Mouse (Mus musculus) adrenal gland, postnatal 14 days (tissue): ENCODE results near the gene Gm45521. TPM values are rescaled to one million over a fixed set of nuclear protein-coding genes. Genes with fewer than 3 reads are reported as not detected.

ENCODE experiments used
- DNase-seq: peaks from one replicate; pipeline ENCODE4 v3.0.0; 2021; ENCODE audit warnings: mixed read lengths
- total RNA-seq: library from RNA; stranded (reverse); gene quantifications from 2 replicates; pipeline ENCODE4 v1.2.3, GENCODE M21; 2021

Gm45521 gene
- total RNA-seq, 1 experiment from 2014 or later = not detected

DNA sequence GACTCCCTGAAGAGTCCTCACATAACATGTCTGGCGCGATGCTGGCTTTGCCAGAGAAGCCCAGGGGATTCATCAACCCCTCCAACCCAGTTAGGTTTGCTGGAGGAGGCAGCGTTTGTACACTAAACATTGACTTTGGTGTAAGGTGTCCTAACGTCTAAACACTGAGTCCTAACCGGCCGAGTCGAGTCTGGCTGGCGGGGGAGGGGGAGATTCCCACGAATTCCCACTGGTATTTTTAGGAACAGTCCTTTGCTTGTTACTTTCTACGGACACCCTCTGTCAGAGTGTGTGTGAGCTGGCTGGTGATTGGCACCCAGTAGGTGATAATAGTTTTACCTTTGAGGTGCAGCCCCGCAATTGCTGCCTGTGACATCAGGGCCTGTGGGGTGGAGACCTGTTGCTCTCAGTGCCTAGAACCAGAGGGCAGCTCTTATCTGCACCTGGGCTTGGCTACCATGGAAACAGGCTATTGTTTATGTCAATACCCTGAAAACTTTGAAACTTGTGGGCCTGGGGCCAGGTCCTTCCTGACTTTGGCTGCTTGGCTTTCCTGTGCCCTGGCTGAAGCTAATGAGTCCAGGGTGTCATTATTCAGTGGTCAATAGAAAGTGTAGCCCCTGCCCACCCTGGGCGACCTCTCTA is 4.4 kb upstream of the Gm45521 start:
- DNase-seq = peak; percentile 57

DNA sequence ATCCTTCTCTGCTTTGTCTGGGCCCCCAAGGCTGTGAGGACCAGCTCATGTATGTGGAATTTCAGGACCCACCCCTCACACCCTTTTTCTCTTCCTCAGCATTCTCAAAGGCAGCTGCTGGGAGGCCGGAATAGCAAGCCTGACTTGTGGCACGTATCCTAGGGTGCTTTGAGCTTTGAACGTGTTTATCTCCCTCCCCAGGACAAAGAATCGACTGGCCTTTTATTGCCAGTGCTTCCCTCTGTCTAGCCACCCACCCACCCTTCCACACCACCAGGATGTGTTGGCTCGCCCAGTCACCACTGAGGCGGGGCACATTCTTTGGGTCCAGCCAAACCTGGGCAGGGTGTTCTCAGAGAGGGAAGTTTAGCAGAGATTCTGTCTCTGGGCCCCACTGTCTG is 3.0 kb upstream of the Gm45521 start:
- no peak for DNase-seq

DNA sequence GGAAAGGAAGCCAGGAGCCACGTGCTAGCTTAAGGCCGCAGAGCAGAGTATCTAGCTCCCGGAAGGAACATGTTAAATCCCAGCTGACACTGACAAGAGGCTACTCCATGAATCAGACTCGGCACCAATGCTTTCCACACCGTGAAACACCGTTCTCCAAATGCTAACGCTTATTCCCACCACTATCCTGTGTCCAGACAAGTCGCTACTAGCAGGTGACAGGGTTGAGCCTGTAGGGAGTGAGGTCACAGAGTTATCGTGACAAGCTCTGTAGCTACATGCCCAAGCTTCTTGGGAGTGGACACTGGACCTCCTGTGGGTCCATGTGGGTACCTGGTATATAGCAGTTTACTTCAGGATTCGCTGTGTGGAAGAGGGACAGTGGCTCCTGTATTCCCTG is 661 bp upstream of the Gm45521 start:
- no peak for DNase-seq

DNA sequence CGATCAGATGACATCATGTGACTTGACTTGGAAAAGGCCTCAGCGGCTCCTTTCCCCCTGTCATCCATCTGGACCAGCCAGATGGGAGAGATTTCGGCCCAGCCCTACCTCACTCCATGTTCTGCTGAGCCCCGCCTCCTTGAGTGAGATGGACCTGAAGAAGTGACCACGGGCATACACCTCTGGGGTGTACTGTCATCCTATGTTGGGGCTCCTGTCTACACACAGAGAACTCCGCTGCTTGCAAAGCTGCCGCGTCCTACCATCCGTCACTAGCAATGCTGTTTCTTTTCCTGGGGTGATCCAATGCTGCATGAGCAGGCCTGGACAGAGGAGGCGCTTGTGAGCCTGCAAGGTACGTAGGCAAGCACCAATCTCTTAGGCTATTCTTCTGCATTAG is 3.5 kb downstream of the Gm45521 start:
- DNase-seq = peak; percentile 30

GRCm38 (mm10) chr14:7961714-7962113 is 4.6 kb downstream of the Gm45521 start:
- DNase-seq = peak; percentile 43

DNA sequence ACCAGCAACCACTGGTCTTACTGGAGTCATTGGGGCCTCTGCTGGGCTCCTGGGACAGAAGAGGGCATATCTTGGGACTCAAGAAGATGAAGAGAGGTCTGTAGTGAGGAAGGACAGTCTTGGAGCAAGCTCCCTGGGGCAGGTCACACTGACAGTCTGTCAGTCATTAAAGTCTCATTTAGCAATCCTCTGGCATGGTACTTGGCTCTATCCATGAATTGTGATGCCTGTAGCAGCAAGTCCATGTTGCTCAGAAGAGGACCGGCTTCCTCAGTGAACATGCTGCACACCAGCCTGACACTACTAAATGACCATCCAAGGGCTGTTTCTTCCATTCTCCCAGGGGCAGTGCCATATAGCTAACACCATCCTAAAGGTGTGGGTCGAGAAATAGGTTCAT is 5.5 kb downstream of the Gm45521 start:
- peak; percentile 1 for DNase-seq

GRCm38 (mm10) chr14:7963160-7963559 is 6.1 kb downstream of the Gm45521 start:
- peak; percentile 1 for DNase-seq

GRCm38 (mm10) chr14:7964219-7964889 is 7.3 kb downstream of the Gm45521 start:
- peak; percentile 78 for DNase-seq

DNA sequence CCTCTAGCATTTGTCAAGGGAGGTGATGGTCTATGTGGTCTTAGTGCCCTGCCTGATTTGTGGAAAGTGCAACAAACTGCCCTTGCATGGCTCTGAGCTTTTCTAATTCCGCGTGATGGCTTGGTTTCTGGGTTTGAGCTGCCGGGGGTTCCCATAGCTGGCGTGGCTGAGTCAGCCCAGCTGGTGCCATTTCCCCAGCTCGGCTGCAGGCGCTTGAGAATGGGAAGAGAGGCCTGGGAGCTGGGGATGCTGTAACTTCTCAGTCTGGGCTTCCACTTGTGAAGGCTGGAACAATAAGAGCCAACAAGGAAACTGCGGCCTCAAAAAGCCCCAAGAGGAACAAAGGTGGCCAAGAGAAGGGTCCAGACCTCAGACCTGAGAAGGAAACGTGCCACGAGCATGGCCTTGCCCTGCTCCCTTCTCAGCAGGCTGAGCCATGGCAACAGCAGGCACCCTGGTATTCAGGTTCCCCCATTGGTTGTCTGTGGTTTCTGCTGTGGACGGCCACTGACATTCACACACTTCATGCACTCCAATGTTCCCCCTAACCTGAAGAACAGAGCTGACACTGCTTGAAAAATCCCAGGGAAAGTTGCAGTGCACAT is 14.9 kb downstream of the Gm45521 start:
- DNase-seq = peak; percentile 1

- no peak for DNase-seq
Measured at GRCm38 (mm10) chr14:7974643-7975042, 17.6 kb downstream of the Gm45521 start.

- DNase-seq = no peak
Measured at GRCm38 (mm10) chr14:7975177-7975576, 18.1 kb downstream of the Gm45521 start.

DNA sequence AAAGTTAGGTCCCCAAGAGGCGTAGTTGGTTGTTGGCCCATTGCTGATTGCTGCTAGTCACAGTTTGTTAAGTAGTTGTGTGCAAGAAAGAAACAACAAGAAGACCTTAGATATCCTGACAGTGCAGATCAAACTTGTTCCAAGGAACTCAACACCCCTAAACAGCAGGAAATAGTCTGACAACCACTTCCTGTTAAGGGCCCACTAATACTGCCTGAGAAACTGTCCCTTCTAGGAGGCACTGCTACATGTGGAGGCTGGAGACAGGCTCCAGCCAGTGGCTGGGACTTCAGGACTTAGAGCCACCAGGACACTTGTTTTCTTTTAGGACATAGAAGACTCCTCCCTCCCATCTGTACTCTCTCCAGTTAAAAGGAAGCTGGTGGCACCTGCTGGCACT is 20.4 kb downstream of the Gm45521 start:
- DNase-seq = no peak

GRCm38 (mm10) chr14:7978183-7978582 is 21.1 kb downstream of the Gm45521 start:
- DNase-seq = no peak

DNA sequence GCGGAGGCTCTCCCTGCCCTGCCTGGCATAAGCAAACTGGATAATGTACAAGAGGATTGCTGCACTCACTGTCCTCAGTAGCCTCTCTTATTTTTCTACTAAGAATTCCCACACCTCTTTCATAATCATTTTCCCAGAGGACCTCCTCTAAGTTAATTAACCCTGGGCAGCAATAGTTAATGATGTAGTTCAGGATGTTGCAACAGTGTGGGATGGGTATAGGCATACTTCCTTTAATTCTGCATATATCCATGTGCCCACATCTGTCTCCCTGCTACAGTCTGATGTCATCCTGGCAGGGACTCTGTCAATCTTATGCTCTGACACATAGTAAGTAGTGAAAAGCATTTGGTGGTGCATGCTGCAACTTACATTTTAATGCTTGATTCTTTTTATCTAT is 24.1 kb downstream of the Gm45521 start:
- DNase-seq = no peak

- DNase-seq = no peak
Measured at GRCm38 (mm10) chr14:7986913-7987312, 29.8 kb downstream of the Gm45521 start.

DNA sequence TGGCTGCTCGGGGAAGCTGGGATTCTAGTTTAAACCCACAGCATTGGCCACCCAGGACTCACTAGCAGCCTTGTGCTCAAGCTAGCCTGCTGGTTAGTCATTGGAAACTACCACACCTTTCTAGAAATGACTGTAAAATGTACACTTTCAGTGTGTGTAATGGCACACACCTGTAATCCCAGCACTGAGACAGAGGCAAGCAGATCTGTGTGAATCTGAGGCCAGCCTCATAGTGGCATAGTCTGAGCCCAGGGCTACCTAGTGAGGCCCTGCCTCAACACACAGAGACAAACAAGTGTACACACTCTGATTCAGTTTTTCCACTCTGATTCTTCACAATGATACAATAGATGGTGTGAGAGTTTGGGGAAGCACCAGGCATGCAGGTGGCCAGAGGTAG is 32.3 kb downstream of the Gm45521 start:
- DNase-seq = no peak

DNA sequence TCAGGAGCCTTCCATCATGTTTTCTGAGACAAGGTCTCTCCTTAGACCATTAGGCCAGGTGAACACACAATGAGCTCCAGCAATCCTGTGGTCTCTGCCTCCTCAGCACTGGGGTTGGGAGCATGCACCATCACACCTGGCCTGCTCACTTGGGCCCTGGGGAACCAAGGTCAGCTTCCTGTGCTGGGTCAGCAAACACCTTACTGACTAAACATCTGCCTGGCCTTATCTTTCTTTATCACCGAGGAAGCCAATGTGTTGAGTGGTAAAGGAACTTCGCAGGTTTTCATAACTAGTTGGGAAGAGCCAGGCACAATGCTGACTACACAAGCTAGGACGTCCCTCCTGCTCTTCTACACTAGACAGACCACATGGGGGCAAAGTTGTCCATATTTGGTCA is 32.9 kb downstream of the Gm45521 start:
- no peak for DNase-seq

- DNase-seq = no peak
Measured at GRCm38 (mm10) chr14:7991108-7991776, 34.2 kb downstream of the Gm45521 start.

DNA sequence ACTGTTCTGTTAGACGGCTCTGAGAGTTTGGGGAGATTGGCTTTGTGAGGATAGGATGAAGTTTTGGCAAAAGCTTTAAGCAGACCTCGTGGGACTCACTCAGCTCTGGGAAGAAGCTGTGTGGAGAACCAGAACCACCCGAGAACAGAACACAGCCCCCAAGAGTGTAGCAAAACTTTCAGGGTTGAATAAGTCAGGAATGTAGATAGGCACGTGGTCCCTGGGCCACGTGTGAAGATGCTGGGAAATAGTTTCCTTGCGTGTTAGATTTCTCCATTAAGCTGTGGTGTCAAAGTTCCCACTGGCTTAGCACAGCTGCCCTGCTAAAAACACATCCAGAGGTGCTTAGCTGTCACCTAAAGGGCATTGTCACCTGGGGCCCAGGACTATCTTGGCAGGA is 35.1 kb downstream of the Gm45521 start:
- no peak for DNase-seq

DNA sequence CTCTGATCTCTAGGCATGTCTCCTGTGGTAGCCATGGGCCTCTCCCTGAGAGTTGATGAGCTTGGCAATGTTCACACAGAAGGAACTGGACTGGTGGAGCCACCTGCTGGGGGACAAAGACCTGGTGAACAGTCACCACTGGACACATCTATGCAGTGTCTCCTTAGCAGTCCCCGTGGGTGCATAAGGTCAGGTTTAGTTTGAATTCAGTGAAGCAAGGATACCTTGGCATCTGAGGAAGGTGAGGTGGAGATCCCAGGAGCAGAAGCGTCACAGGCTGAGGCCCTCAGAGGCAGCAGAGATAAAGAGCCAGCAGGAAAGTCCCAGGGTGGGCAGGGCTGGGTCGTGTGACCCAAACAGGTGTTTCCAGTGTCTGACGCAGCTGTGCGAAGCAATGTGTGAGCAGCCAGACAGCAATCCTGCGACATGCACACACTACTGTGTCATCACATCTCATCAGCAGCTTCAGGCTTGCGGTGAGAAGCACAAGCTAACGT is 37.2 kb downstream of the Gm45521 start, which contains the start of gene Dnase1l3:
TSS of gene Dnase1l3 (minus strand) at position 303 of the 497 bp plus-strand sequence.
- DNase-seq = peak; percentile 68

DNA sequence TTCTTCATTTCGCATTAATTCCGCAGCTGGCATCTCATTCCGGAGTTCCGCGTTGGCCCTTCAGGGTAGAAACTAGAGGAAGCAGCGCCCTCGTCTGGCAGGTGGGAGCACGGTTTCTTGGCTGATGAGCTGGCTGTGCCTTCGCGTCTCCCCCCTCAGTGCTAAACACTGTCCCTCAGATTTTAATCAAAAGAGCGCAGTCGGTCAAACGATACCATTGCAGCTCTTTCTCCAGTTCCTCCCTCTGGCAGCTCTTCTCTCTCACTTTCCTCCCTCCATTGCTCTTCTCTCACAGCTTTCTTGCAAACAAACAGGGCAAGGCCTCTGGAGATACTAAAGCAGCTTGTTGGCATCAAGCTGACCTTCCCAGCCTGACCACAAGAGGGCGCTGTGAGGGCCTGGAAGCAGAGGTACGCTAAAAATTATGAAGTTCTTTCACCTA is 40.2 kb downstream of the Gm45521 start:
- DNase-seq = peak; percentile 94

DNA sequence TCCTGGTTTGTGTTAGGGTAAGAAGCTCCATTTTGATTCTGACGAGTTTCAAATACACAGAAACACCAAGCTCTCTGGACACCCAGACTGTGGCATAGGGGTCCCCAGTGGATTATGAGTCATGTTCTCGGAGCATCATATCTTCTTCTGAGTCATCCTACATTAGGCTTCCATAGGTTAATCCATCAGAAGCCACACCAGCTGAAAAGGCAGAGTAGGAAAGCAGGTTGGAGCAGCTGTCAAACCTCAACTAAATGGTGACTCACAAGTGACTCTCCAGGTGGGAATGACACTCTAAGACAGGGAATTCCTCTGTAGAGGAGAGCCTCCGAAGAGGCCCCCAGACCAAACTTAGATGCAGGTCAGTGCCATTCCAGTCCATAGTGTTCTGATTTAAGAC is 41.9 kb downstream of the Gm45521 start:
- DNase-seq = no peak

- DNase-seq = no peak
Measured at GRCm38 (mm10) chr14:7999435-7999834, 42.3 kb downstream of the Gm45521 start.
